8 mouse cellular contexts compared by ENCODE assay signal in genomic region chr4:124850261-124850913, GRCm38 (mm10). TPM values are rescaled to one million over a fixed set of nuclear protein-coding genes. Genes with fewer than 3 reads are reported as not detected.
DNase-seq lines count a peak whose midpoint lies in the region; ATAC-seq and TF ChIP-seq lines count a peak whose summit lies in the region.

Gene Yrdc (plus strand): TSS chr4:124850679.

- H3K4me3 ChIP-seq in hindbrain, embryonic 10.5 days, result peak within 1 kb of the TSS; percentile 99
- H3K4me3 ChIP-seq in lung, postnatal 0 days (ENCODE audit: low read depth, low read length), result peak within 1 kb of the TSS; percentile 95

- peak within 1 kb of the TSS; percentile 83 for H3K4me2 ChIP-seq in lung, postnatal 0 days (replicated peaks; ENCODE audit: low read depth, low read length)

- no peaks in the 10 kb centered on the region for H3K27me3 ChIP-seq in hindbrain, embryonic 10.5 days (ENCODE audit: insufficient read depth, poor library complexity, severe bottlenecking)
- no peaks in the 10 kb centered on the region for H3K27me3 ChIP-seq in lung, postnatal 0 days (replicated peaks; ENCODE audit: insufficient read depth, low read length)

- H3K9ac ChIP-seq in lung, postnatal 0 days (replicated peaks; ENCODE audit: low read depth), result peak within 1 kb of the TSS; percentile 82

- H3K36me3 ChIP-seq in hindbrain, embryonic 10.5 days, result peaks cover 42% of the 10 kb centered on the region
- peaks cover 8% of the 10 kb centered on the region; the same call in 1 of the 2 replicates for H3K36me3 ChIP-seq in lung, postnatal 0 days (ENCODE audit: insufficient read depth, low read length)

- peaks cover 24% of the 10 kb centered on the region for H3K4me1 ChIP-seq in hindbrain, embryonic 10.5 days (replicated peaks)
- peaks cover 12% of the 10 kb centered on the region; the same call in 1 of the 2 replicates for H3K4me1 ChIP-seq in lung, postnatal 0 days (ENCODE audit: insufficient read depth, low read depth, low read length)

- WGBS in hindbrain, embryonic 10.5 days, result under 1% methylated on average over 90 of the region's 90 CpGs
- WGBS in lung, postnatal 0 days, result under 1% methylated on average over 26 of the region's 90 CpGs

- no peaks in the 10 kb centered on the region for H3K9me3 ChIP-seq in hindbrain, embryonic 10.5 days
- H3K9me3 ChIP-seq in lung, postnatal 0 days (ENCODE audit: low read length), result no peaks in the 10 kb centered on the region

- peak; percentile 40 for TF ChIP-seq CTCF in lung, postnatal 0 days (IDR thresholded peaks at IDR 0.05)

- H3K27ac ChIP-seq in hindbrain, embryonic 10.5 days, result peak within 1 kb of the TSS; percentile 97
- peak within 1 kb of the TSS; percentile 97 for H3K27ac ChIP-seq in lung, postnatal 0 days (ENCODE audit: low read length)

- peak; percentile 69 for ATAC-seq in frontal cortex, adult (ENCODE audit: low TSS enrichment)
- ATAC-seq in lung, postnatal 0 days, result peak; percentile 95

- peak; percentile 72 for DNase-seq in MEL-GATA-1-ER (ENCODE audit: extremely low read depth, low read depth)
- DNase-seq in cerebellum, adult 8-10 months, result peak; percentile 93
- DNase-seq in hindbrain, embryonic 10.5 days (ENCODE audit: low spot score), result peak; percentile 94
- peak; percentile 94 for DNase-seq in layer of hippocampus, adult 9-11 months
- peak; percentile 97 for DNase-seq in lung, postnatal 0 days (ENCODE audit: low spot score)
- peak; percentile 91 for DNase-seq in ovary, postnatal 14 days (ENCODE audit: low spot score)
- peak; percentile 95 for DNase-seq in thymus, postnatal 14 days

- TF ChIP-seq EP300 in lung, postnatal 0 days (IDR thresholded peaks at IDR 0.05), result no peak

RNA-seq across cellular contexts. Expression of gene Yrdc, which starts in this region (rescaled TPM):
- polyA plus RNA-seq in hindbrain, embryonic 10.5 days (2016; fragmentation: Nextera tagmentation; extraction: Ambion mirVana), result 38.3 and 48.2 TPM in 2 replicates
- polyA plus RNA-seq in lung, postnatal 0 days (2015; fragmentation: Nextera tagmentation; extraction: Ambion mirVana), result 22.8 and 25.4 TPM in 2 replicates

Comparison
In these comparisons a context has a peak if more than half of its experiments do, and no peak if none do; other contexts are left out.
1. Peak in every context shown above with its lines: DNase-seq, ATAC-seq, H3K4me3 ChIP-seq and H3K27ac ChIP-seq.